Mouse (Mus musculus) heart, embryonic 13.5 days (tissue): ENCODE results near the gene Scfd2. TPM values are rescaled to one million over a fixed set of nuclear protein-coding genes. Genes with fewer than 3 reads are reported as not detected.

Experiments used
- ATAC-seq: fragments of 200-750 bp; cut with Nextera tagmentation; 2 replicates; pipeline ENCODE4 v1.8.0; 2017; ENCODE audit warnings: moderate TSS enrichment; ENCODE audit not compliant: insufficient number of reproducible peaks, low FRiP score, low TSS enrichment; ENCODE audit errors: extremely low read depth
- H3K27ac ChIP-seq: fragments of 300-500 bp; sonication (generic); replicated peaks from 2 replicates; pipeline ENCODE4 v1.5.1; 2015; ENCODE audit warnings: moderate library complexity, mild to moderate bottlenecking, inconsistent platforms
- H3K27me3 ChIP-seq: fragments of 300-500 bp; sonication (generic); replicated peaks from 2 replicates; pipeline ENCODE4 v1.6.1; 2015; ENCODE audit warnings: mild to moderate bottlenecking, inconsistent platforms
- H3K36me3 ChIP-seq: fragments of 300-500 bp; sonication (generic); 2 replicates; pipeline ENCODE4 v1.6.1; 2015; ENCODE audit warnings: mild to moderate bottlenecking, inconsistent platforms
- H3K4me1 ChIP-seq: fragments of 300-500 bp; sonication (generic); 2 replicates; pipeline ENCODE4 v1.6.1; 2015; ENCODE audit warnings: inconsistent platforms
- H3K4me2 ChIP-seq: fragments of 300-500 bp; sonication (generic); 2 replicates; pipeline ENCODE4 v1.6.1; 2015; ENCODE audit warnings: inconsistent platforms, mild to moderate bottlenecking, moderate library complexity
- H3K4me3 ChIP-seq: fragments of 300-500 bp; sonication (generic); 2 replicates; pipeline ENCODE4 v1.5.1; 2015; ENCODE audit warnings: moderate library complexity, mild to moderate bottlenecking, inconsistent platforms
- H3K9ac ChIP-seq: fragments of 300-500 bp; sonication (generic); 2 replicates; pipeline ENCODE4 v1.6.1; 2015; ENCODE audit warnings: inconsistent platforms, mild to moderate bottlenecking, moderate library complexity
- H3K9me3 ChIP-seq: fragments of 300-500 bp; sonication (generic); 2 replicates; pipeline ENCODE4 v1.6.1; 2016; ENCODE audit warnings: inconsistent platforms
- WGBS: fragments of 180-500 bp; shearing (Covaris S2); methylation state at CpG from one replicate; pipeline ENCODE4 v1.1.7; 2015; ENCODE audit warnings: mixed read lengths; 5-methylcytosine and 5-hydroxymethylcytosine counted together
- polyA plus RNA-seq: library from polyadenylated mRNA; unstranded; fragments of >200 nt; fragmentation: Nextera tagmentation; extraction: Ambion mirVana; gene quantifications from 2 replicates; pipeline ENCODE4 v1.2.1, GENCODE M21; 2015

Scfd2 gene
- polyA plus RNA-seq, 1 experiment from 2014 or later, result 12.4 TPM

- Histone ChIP-seq H3K9ac (no peak overlapping the region), H3K4me1 (peaks cover 43% of the 10 kb centered on the region), H3K27me3 (no peaks in the 10 kb centered on the region), H3K36me3 (no peaks in the 10 kb centered on the region), H3K27ac (peak overlapping the region; percentile 13; the same call in 1 of the 2 replicates), H3K4me2 (no peak overlapping the region), H3K9me3 (no peaks in the 10 kb centered on the region), H3K4me3 (no peak overlapping the region)
- 20% methylated on average over 7 of the region's 7 CpGs for WGBS
- no peak for ATAC-seq
Observed at GRCm38 (mm10) chr5:74214501-74215110, 317.0 kb downstream of the Scfd2 start.

DNA sequence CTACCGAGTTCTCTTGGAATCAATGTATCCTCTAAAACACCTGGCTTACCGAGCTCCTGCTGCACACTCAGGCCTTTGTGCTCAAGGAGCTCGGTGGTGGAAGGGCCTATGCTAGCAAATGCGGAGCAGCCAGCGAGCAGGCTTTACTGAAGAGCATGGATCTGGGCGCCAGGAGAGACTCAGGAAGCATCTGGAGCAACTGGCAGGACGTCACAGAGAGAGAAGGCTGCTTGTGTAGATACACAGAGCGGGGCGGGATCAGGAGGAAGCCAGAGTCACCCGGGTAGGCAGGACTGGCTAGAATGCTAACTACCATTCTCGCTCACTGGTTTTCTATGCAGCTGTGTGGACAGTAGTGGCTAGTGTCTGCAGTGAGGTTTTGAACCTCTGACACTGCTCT is 320.2 kb downstream of the Scfd2 start:
- WGBS, result 59% methylated on average over 11 of the region's 11 CpGs
- Histone ChIP-seq H3K4me1 (peaks cover 74% of the 10 kb centered on the region), H3K9me3 (no peaks in the 10 kb centered on the region), H3K4me3 (no peak overlapping the region), H3K9ac (peak overlapping the region; percentile 52; the same call in 1 of the 2 replicates), H3K36me3 (no peaks in the 10 kb centered on the region), H3K27ac (0 out of 2 replicates have a peak overlapping the region, but pooled peaks have one; percentile 12), H3K4me2 (no peak overlapping the region), H3K27me3 (no peaks in the 10 kb centered on the region)
- no peak for ATAC-seq

- H3K9me3 ChIP-seq, result no peaks in the 10 kb centered on the region
- no peak overlapping the region for H3K9ac ChIP-seq
- H3K4me3 ChIP-seq, result no peak overlapping the region
- no peaks in the 10 kb centered on the region for H3K36me3 ChIP-seq
- no peaks in the 10 kb centered on the region for H3K27me3 ChIP-seq
- peaks cover 82% of the 10 kb centered on the region for H3K4me1 ChIP-seq
- peak overlapping the region; percentile 85; the same call in 1 of the 2 replicates for H3K27ac ChIP-seq
- 76% methylated on average over 4 of the region's 4 CpGs for WGBS
- ATAC-seq, result no peak
- no peak overlapping the region for H3K4me2 ChIP-seq
Observed at GRCm38 (mm10) chr5:74209640-74210039, 321.9 kb downstream of the Scfd2 start.

DNA sequence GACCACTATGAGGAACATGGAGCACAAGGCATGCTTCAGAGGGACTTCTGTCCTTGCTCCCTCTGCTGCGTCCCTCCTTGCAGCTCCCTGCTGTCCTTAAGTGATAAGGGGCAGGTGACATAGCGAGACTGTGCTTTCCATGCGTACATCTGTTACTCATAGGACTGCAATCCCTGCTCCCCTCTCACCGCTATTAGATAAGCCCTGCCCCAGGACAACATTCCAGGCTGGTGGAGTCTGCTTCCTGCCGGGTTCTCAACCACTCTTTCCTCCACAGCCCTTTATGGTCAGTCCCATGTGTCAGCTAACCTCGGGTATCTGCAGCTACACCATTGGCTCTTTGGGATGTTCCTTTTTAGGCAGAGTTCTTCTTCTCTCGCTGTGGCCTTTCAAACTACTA is 323.1 kb downstream of the Scfd2 start:
- peak overlapping the region; percentile 85 for H3K27ac ChIP-seq
- no peaks in the 10 kb centered on the region for H3K27me3 ChIP-seq
- H3K36me3 ChIP-seq, result no peaks in the 10 kb centered on the region; the same call in 1 of the 2 replicates
- no peak overlapping the region for H3K4me3 ChIP-seq
- peaks cover 87% of the 10 kb centered on the region for H3K4me1 ChIP-seq
- H3K9me3 ChIP-seq, result no peaks in the 10 kb centered on the region
- H3K4me2 ChIP-seq, result peak overlapping the region; percentile 11; the same call in 1 of the 2 replicates
- ATAC-seq, result peak; percentile 33; the same call in 1 of the 2 replicates
- peak overlapping the region; percentile 48 for H3K9ac ChIP-seq
- WGBS, result 10% methylated on average over 7 of the region's 7 CpGs

DNA sequence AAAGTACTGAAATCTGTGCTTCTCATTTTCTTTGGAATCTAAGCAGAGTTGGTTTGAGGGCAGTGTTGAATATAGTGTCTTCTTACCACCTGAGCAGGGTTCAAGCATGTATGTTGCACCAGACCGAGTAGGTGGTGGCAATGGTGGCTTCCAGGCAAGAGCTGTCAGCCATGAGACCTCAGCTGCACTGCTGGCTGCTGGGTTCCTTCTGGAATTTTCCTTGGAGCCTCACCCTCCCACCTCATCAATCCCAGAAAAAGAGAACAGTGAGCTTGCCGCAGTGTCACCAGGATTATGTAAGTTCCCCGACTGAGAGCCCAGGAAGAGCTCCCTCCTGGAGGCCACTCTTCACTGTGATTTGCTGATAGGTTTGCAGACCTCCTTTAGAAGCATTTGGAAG is 324.4 kb downstream of the Scfd2 start:
- ATAC-seq, result no peak
- 69% methylated on average over 3 of the region's 3 CpGs for WGBS
- Histone ChIP-seq H3K36me3 (no peaks in the 10 kb centered on the region; the same call in 1 of the 2 replicates), H3K27me3 (no peaks in the 10 kb centered on the region), H3K9ac (no peak overlapping the region), H3K4me1 (peaks cover 81% of the 10 kb centered on the region), H3K27ac (peak overlapping the region; percentile 90; the same call in 1 of the 2 replicates), H3K4me3 (no peak overlapping the region), H3K9me3 (no peaks in the 10 kb centered on the region), H3K4me2 (no peak overlapping the region)

GRCm38 (mm10) chr5:74206649-74207048 is 324.9 kb downstream of the Scfd2 start:
- WGBS, result 74% methylated on average over 7 of the region's 7 CpGs
- no peak for ATAC-seq
- H3K27me3 ChIP-seq, result no peaks in the 10 kb centered on the region
- peaks cover 79% of the 10 kb centered on the region for H3K4me1 ChIP-seq
- H3K9ac ChIP-seq, result 0 out of 2 replicates have a peak overlapping the region, but pooled peaks have one; percentile 44
- H3K36me3 ChIP-seq, result no peaks in the 10 kb centered on the region; the same call in 1 of the 2 replicates
- peak overlapping the region; percentile 27; the same call in 1 of the 2 replicates for H3K4me2 ChIP-seq
- no peaks in the 10 kb centered on the region for H3K9me3 ChIP-seq
- H3K27ac ChIP-seq, result peak overlapping the region; percentile 90
- H3K4me3 ChIP-seq, result no peak overlapping the region

DNA sequence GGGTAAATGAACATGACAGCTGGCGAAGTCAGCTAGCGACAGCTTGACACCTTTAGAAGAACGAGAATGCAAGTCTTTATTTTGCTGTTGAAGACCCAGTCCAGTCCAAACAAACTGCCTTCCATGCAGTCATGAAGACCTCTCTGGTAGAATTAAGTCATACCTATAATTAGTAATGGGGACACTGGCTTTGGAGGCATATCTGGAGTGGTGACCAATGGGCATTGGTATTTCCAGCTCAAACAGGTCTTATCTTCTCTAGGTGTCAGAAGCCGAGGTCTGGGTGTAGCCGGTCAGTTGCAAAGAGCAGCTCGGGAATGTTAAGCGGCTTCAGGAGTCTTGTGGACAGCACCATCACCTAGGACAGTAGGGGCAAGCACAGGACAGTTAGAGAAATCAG is 325.5 kb downstream of the Scfd2 start:
- peak overlapping the region; percentile 64 for H3K9ac ChIP-seq
- H3K4me1 ChIP-seq, result peaks cover 79% of the 10 kb centered on the region
- H3K4me3 ChIP-seq, result no peak overlapping the region
- peak overlapping the region; percentile 27 for H3K4me2 ChIP-seq
- H3K27ac ChIP-seq, result peak overlapping the region; percentile 90
- no peak; the same call in 1 of the 2 replicates for ATAC-seq
- WGBS, result 22% methylated on average over 7 of the region's 7 CpGs
- no peaks in the 10 kb centered on the region for H3K9me3 ChIP-seq
- no peaks in the 10 kb centered on the region for H3K27me3 ChIP-seq
- H3K36me3 ChIP-seq, result no peaks in the 10 kb centered on the region; the same call in 1 of the 2 replicates

GRCm38 (mm10) chr5:74205509-74205908 is 326.1 kb downstream of the Scfd2 start:
- no peak for ATAC-seq
- no peaks in the 10 kb centered on the region; the same call in none of the 2 replicates for H3K36me3 ChIP-seq
- peak overlapping the region; percentile 64 for H3K9ac ChIP-seq
- H3K4me2 ChIP-seq, result peak overlapping the region; percentile 21
- WGBS, result 22% methylated on average over 8 of the region's 8 CpGs
- no peaks in the 10 kb centered on the region for H3K27me3 ChIP-seq
- no peak overlapping the region for H3K4me3 ChIP-seq
- H3K9me3 ChIP-seq, result no peaks in the 10 kb centered on the region
- H3K4me1 ChIP-seq, result peaks cover 80% of the 10 kb centered on the region
- peak overlapping the region; percentile 90 for H3K27ac ChIP-seq

DNA sequence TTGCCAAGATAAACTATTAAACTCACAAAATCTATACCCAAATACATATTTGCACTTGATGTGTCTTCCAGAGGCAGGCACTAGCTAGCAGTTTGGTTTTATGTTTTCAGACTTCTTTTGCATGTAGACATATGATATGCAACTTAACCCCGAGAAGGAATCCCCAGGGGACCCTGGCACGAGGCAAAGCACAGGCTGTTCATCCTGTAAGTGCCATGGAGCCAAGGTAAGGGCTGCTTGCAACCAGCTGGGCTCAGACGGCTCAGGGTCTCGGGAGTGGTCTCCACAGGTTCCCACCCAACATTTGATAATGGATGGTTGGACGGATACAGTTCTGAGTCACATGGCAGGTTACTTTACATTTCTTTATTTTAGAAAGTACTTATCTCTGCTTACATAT is 327.1 kb downstream of the Scfd2 start:
- Histone ChIP-seq H3K9ac (no peak overlapping the region), H3K9me3 (no peaks in the 10 kb centered on the region), H3K36me3 (peaks cover 10% of the 10 kb centered on the region), H3K4me1 (peaks cover 83% of the 10 kb centered on the region), H3K27me3 (no peaks in the 10 kb centered on the region), H3K27ac (0 out of 2 replicates have a peak overlapping the region, but pooled peaks have one; percentile 90), H3K4me2 (no peak overlapping the region), H3K4me3 (no peak overlapping the region)
- WGBS, result 74% methylated on average over 5 of the region's 5 CpGs
- no peak for ATAC-seq

DNA sequence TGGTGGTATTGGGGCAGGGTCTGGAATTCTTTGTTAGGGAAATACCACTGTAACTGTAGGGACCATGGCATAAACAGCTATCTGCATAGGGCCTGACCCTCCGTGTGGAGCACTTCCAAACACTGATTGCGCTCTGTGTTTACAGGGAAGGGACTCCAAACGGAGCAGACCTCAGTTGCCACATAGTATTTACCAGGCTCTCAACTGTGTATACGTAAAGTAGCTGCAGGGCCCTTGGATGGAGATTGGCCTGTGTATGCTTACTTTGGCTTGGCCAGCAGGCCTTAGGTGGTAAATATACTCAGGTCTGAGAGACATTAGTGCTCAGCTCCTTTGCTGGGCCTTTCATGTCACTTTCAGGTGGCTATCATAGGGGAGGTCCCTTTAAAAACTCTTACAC is 329.0 kb downstream of the Scfd2 start:
- Histone ChIP-seq H3K36me3 (peaks cover 29% of the 10 kb centered on the region), H3K4me1 (peaks cover 85% of the 10 kb centered on the region), H3K4me2 (no peak overlapping the region), H3K4me3 (no peak overlapping the region), H3K27me3 (no peaks in the 10 kb centered on the region), H3K9ac (no peak overlapping the region), H3K9me3 (no peaks in the 10 kb centered on the region), H3K27ac (peak overlapping the region; percentile 80; the same call in 1 of the 2 replicates)
- 83% methylated on average over 4 of the region's 4 CpGs for WGBS
- ATAC-seq, result no peak

GRCm38 (mm10) chr5:74201570-74202357 is 329.8 kb downstream of the Scfd2 start:
- WGBS, result 62% methylated on average over 10 of the region's 10 CpGs
- Histone ChIP-seq H3K36me3 (peaks cover 37% of the 10 kb centered on the region), H3K9ac (peak overlapping the region; percentile 52; the same call in 1 of the 2 replicates), H3K27me3 (no peaks in the 10 kb centered on the region), H3K4me3 (no peak overlapping the region), H3K4me2 (no peak overlapping the region), H3K4me1 (peaks cover 85% of the 10 kb centered on the region), H3K27ac (peak overlapping the region; percentile 80), H3K9me3 (no peaks in the 10 kb centered on the region)
- ATAC-seq, result no peak
